Comparison of ENCODE assay signal across 7 mouse cellular contexts in the genomic region with DNA sequence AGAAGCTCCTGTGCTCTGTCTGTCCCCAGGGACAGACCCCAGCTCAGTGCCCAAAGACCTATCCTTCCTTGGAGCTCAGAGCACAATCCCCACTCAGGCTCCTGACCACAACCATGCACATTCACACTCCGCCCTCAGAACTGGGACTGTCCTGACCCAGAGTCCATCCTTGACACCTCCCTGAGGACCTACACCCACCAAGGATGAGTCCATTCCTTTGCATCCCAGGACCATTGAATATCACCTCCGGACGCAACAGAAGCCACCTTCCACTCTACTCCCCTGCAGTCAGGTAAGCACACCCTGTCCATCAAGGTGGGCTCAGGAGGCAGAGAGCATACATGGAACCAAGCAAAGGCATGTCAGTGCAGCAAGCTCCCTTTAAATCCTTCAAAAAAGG. TPM values are rescaled to one million over a fixed set of nuclear protein-coding genes. Genes with fewer than 3 reads are reported as not detected.
DNase-seq lines count a peak whose midpoint lies in the region; ATAC-seq and TF ChIP-seq lines count a peak whose summit lies in the region.

No protein-coding gene starts in this region.

- H3K9ac ChIP-seq in limb, embryonic 13.5 days = 0 out of 2 replicates have a peak overlapping the region, but pooled peaks have one; percentile 67
- H3K9ac ChIP-seq in neural tube, embryonic 15.5 days (replicated peaks) = peak overlapping the region; percentile 56; the same call in 1 of the 2 replicates

- TF ChIP-seq CTCF in lung, adult 2 months (IDR thresholded peaks at IDR 0.05; ENCODE audit: insufficient read depth, low read length) = no peak

- H3K4me1 ChIP-seq in lung, adult 2 months (ENCODE audit: control insufficient read depth, insufficient read depth, low read length) = peaks cover 9% of the 10 kb centered on the region; the same call in 1 of the 2 replicates
- peaks cover 14% of the 10 kb centered on the region for H3K4me1 ChIP-seq in hindbrain, embryonic 10.5 days (replicated peaks)
- peaks cover 15% of the 10 kb centered on the region; the same call in 1 of the 2 replicates for H3K4me1 ChIP-seq in limb, embryonic 13.5 days
- H3K4me1 ChIP-seq in neural tube, embryonic 15.5 days = peaks cover 14% of the 10 kb centered on the region

- ATAC-seq in limb, embryonic 13.5 days (ENCODE audit: low FRiP score, low read depth) = no peak
- ATAC-seq in neural tube, embryonic 15.5 days (ENCODE audit: low FRiP score) = no peak

- peak overlapping the region; percentile 42 for H3K4me3 ChIP-seq in lung, adult 2 months (replicated peaks; ENCODE audit: extremely low read depth, low read depth, low read length)
- H3K4me3 ChIP-seq in hindbrain, embryonic 10.5 days = peak overlapping the region; percentile 59; the same call in 1 of the 2 replicates
- peak overlapping the region; percentile 54 for H3K4me3 ChIP-seq in limb, embryonic 13.5 days
- H3K4me3 ChIP-seq in neural tube, embryonic 15.5 days (replicated peaks) = peak overlapping the region; percentile 52

- no peak overlapping the region for H3K27ac ChIP-seq in hindbrain, embryonic 10.5 days
- H3K27ac ChIP-seq in limb, embryonic 13.5 days = no peak overlapping the region
- H3K27ac ChIP-seq in neural tube, embryonic 15.5 days (replicated peaks) = no peak overlapping the region

- peak overlapping the region; percentile 92 for H3K4me2 ChIP-seq in limb, embryonic 13.5 days (replicated peaks)
- peak overlapping the region; percentile 86 for H3K4me2 ChIP-seq in neural tube, embryonic 15.5 days

- DNase-seq in lung, adult 2 months = no peak
- DNase-seq in lung, postnatal 25 days (ENCODE audit: low spot score) = no peak
- DNase-seq in hindbrain, embryonic 10.5 days (ENCODE audit: low spot score) = no peak
- DNase-seq in c-Kit-positive CD71-positive TER-119-positive erythroid progenitor cells, embryonic 14.5 days (ENCODE audit: low spot score) = no peak
- DNase-seq in urinary bladder, postnatal 4 days (ENCODE audit: low spot score in 2 of 2) = no peak

- TF ChIP-seq POLR2A in lung, adult 2 months (IDR thresholded peaks at IDR 0.05; ENCODE audit: borderline replicate concordance, extremely low read depth, low read depth, low read length) = no peak

- 87% methylated on average over 3 of the region's 3 CpGs for WGBS in lung, adult 2 months
- WGBS in hindbrain, embryonic 10.5 days = 88% methylated on average over 3 of the region's 3 CpGs
- WGBS in limb, embryonic 13.5 days = 87% methylated on average over 3 of the region's 3 CpGs
- 93% methylated on average over 3 of the region's 3 CpGs for WGBS in neural tube, embryonic 15.5 days

- H3K9me3 ChIP-seq in hindbrain, embryonic 10.5 days = no peaks in the 10 kb centered on the region
- H3K9me3 ChIP-seq in limb, embryonic 13.5 days = no peaks in the 10 kb centered on the region
- H3K9me3 ChIP-seq in neural tube, embryonic 15.5 days (replicated peaks) = no peaks in the 10 kb centered on the region

- H3K27me3 ChIP-seq in hindbrain, embryonic 10.5 days (ENCODE audit: insufficient read depth, poor library complexity, severe bottlenecking) = peaks cover 40% of the 10 kb centered on the region
- H3K27me3 ChIP-seq in limb, embryonic 13.5 days = peaks cover 37% of the 10 kb centered on the region
- peaks cover 22% of the 10 kb centered on the region for H3K27me3 ChIP-seq in neural tube, embryonic 15.5 days (replicated peaks)

- no peaks in the 10 kb centered on the region for H3K36me3 ChIP-seq in hindbrain, embryonic 10.5 days
- no peaks in the 10 kb centered on the region for H3K36me3 ChIP-seq in limb, embryonic 13.5 days
- H3K36me3 ChIP-seq in neural tube, embryonic 15.5 days = no peaks in the 10 kb centered on the region

RNA-seq across cellular contexts. Expression of gene Tnfrsf1b, which starts 1.1 kb away (rescaled TPM):
- 32.2 and 39.5 TPM in 2 replicates for polyA plus RNA-seq in lung, adult 2 months (2012; rRNA removed)
- 2.8 and 3.1 TPM in 2 replicates for polyA plus RNA-seq in hindbrain, embryonic 10.5 days (2016; fragmentation: Nextera tagmentation; extraction: Ambion mirVana)
- polyA plus RNA-seq in limb, embryonic 13.5 days (2015; fragmentation: Nextera tagmentation; extraction: Ambion mirVana) = 2.9 and 3.1 TPM in 2 replicates
- polyA plus RNA-seq in neural tube, embryonic 15.5 days (2015; fragmentation: Nextera tagmentation; extraction: Ambion mirVana) = 4.5 and 6.9 TPM in 2 replicates

RNA-seq across cellular contexts. Expression of gene Vps13d, which starts 50.8 kb away (rescaled TPM):
- 10.6 and 15.7 TPM in 2 replicates for polyA plus RNA-seq in lung, adult 2 months (2012; rRNA removed)
- polyA plus RNA-seq in hindbrain, embryonic 10.5 days (2016; fragmentation: Nextera tagmentation; extraction: Ambion mirVana) = 4.9 and 6.1 TPM in 2 replicates
- polyA plus RNA-seq in limb, embryonic 13.5 days (2015; fragmentation: Nextera tagmentation; extraction: Ambion mirVana) = 10.4 and 13.1 TPM in 2 replicates
- polyA plus RNA-seq in neural tube, embryonic 15.5 days (2015; fragmentation: Nextera tagmentation; extraction: Ambion mirVana) = 7.8 and 8.3 TPM in 2 replicates
